Mouse (Mus musculus): Measurements from ENCODE around the gene Cyb561d2. TPM values are rescaled to one million over a fixed set of nuclear protein-coding genes. Genes with fewer than 3 reads are reported as not detected.

Cyb561d2 gene
- total RNA-seq, 1 experiment from 2014 or later, result 27.3 TPM

DNA sequence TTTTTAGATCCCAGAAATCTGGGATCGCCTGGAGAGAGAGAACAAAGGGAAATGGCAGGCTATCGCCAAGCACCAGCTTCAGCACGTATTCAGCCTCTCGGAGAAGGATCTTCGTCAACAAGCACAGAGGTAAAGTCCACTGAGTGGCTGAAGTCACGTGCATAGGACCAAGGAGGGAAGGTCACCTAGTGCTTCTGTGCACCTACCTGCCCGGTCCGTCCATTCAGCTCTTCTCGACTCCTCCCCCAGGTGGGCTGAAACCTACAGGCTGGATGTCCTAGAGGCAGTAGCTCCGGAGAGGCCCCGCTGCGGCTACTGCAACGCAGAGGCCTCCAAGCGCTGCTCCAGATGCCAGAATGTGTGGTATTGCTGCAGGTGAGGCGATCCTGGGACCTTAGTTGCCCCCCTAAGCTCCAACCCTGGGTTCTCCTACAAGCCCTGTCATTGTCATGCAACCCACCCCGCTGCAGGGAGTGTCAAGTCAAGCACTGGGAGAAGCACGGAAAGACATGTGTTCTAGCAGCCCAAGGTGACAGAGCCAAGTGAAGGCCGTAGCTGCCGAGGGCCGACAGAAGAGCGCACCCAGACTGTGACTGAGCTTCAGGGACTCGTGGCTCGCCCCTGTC is 8.6 kb upstream of the Cyb561d2 start:
- DNase-seq, result no peak

- DNase-seq, result no peak
Measured at GRCm38 (mm10) chr9:107549297-107550074, 7.5 kb upstream of the Cyb561d2 start.

- no peak for DNase-seq
Measured at GRCm38 (mm10) chr9:107548820-107549219, 6.8 kb upstream of the Cyb561d2 start.

DNA sequence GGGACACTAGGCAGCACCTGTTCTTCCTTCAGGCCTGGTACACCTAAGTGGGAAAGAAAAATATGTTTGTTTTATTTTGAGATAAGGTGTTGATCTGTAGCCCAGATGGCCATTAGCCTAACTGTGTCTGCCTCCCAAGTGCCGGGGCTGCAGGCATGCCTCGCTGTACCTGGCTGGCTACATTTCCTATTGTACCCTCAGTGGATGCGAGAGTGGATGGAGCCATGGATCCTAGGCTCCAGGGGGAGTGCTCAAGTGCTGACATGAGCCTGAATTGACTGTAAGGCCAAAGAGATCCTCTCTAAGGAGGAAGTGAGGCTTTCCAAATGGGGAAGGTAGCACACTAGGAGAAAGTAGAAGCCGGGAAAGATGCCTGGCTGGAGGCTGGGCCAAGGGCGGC is 6.0 kb upstream of the Cyb561d2 start:
- no peak for DNase-seq

- peak; percentile 90 for DNase-seq
Measured at GRCm38 (mm10) chr9:107547026-107547425, 5.0 kb upstream of the Cyb561d2 start, which contains the start of gene Zmynd10. Zmynd10 (plus strand) TSS chr9:107547298.

- peak; percentile 76 for DNase-seq
Measured at GRCm38 (mm10) chr9:107545602-107546001, 3.6 kb upstream of the Cyb561d2 start.

GRCm38 (mm10) chr9:107545199-107545598 is 3.2 kb upstream of the Cyb561d2 start:
- DNase-seq, result no peak

DNA sequence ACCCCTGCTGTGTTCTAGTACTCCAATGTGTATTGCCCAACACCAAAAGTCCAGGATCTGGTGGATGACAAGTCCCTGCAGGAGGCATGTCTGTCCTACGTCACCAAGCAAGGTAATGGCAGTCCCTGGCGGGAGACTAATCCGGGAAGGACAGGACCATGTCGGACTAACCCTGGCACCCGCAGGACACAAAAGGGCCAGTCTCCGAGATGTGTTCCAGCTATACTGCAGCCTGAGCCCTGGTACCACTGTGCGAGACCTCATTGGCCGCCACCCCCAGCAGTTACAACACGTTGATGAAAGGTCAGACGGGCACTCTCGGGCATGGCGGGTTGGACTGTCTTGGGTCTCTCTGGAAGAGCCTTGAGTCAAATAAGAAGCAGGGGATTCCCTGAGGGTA is 2.7 kb upstream of the Cyb561d2 start:
- no peak for DNase-seq

DNA sequence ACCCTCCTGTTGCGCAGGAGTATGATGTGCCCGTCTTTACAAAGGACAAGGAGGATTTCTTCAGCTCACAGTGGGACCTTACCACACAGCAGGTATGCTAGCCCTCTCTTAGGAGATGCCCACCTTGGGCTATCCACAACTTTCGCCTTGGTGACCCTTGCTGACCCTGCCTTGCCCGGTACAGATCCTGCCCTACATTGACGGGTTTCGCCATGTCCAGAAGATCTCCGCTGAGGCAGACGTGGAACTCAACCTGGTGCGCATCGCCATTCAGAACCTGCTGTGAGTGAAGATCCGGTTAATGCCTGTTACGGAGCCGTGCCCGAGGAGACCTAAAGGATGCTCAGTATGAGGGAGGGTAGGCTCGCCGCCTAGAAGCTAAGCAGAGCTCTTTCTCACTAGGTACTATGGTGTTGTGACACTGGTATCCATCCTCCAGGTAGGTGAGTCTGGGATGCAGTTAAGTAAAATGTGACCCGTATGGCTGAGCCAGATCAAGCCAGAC is 2.3 kb upstream of the Cyb561d2 start:
- no peak for DNase-seq

DNA sequence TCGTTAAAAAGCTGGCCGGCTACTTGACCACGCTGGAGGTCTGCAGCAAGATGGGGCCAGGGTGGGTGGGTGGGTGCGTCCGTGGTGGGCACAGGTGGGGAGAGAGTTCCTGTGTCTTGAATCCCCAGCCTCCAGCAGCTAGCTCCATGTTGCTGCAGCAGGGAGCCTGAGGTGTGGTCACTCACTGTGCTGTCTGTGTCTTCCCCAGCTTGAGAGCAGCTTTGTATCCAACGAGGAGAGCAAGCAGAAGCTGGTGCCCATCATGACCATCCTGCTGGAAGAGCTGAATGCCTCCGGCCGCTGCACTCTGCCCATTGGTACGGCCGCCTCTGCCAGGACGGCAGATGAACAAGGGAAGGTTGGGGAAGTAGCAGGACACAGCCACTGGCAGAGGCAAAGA is 1.3 kb upstream of the Cyb561d2 start:
- DNase-seq, result no peak

DNA sequence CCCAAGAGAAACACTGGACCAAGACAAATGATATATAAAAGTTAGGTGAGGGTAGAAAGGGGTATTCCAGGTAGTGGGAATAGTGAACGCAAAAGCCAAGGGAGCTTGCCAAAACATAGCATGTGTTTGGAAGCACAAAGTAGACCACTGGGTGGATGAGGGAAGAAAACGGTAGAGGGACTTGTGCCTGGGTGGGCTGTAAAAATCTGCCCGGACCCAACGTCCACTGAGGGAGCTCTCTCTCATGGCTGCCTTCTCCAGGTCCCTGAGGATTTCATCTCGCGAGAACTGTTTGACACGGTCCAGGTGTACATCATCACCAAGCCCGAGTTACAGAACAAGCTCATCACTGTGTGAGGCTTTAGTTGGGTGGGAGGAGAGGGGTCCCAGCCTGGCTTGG is 728 bp upstream of the Cyb561d2 start:
- no peak for DNase-seq

- no peak for DNase-seq
Measured at GRCm38 (mm10) chr9:107542352-107542686, 326 bp upstream of the Cyb561d2 start.

GRCm38 (mm10) chr9:107541005-107541404 is 988 bp downstream of the Cyb561d2 start:
- no peak for DNase-seq

DNA sequence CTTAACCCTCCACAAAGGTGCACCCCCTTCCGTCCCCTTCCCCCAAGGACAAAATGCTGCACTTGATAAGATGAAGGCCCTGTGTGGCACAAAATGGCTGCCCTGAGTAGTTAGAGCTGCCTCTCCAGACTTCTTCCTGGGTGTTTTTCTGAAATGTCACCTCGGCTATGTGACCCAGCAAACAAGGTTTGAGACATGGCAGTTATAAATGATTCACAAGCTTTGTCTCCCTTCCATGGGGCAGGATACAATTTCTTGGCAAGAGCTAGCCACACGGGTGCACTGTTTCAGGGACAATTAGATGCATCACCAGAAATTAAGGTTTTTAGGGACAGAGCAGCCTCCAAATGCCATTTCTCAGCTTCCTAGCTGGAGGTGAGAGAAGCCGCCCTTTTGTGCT is 1.6 kb downstream of the Cyb561d2 start:
- no peak for DNase-seq

DNA sequence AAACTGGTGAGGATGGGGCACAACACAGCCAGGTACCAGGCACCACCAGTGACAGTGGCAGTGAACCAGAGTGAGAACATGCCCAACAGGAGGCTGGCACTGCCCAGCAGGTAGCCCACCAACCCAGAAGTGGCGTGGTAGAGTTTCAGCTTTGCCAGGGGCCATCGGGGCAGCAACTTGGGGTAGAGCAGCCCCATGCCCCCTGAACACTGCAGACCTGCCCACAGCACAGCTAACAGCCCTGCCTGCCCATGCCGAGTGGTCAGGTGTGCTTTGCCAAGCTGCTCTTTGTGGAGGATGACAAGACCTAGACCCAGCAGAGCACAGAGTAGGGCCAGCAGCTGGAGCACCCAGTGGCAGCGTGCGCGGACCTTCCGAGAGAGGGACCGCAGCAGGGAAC is 2.1 kb downstream of the Cyb561d2 start:
- no peak for DNase-seq

GRCm38 (mm10) chr9:107538711-107539110 is 3.3 kb downstream of the Cyb561d2 start:
- no peak for DNase-seq

GRCm38 (mm10) chr9:107538231-107538630 is 3.8 kb downstream of the Cyb561d2 start:
- no peak for DNase-seq

GRCm38 (mm10) chr9:107534408-107535202 is 7.4 kb downstream of the Cyb561d2 start:
- DNase-seq, result peak; percentile 41

DNA sequence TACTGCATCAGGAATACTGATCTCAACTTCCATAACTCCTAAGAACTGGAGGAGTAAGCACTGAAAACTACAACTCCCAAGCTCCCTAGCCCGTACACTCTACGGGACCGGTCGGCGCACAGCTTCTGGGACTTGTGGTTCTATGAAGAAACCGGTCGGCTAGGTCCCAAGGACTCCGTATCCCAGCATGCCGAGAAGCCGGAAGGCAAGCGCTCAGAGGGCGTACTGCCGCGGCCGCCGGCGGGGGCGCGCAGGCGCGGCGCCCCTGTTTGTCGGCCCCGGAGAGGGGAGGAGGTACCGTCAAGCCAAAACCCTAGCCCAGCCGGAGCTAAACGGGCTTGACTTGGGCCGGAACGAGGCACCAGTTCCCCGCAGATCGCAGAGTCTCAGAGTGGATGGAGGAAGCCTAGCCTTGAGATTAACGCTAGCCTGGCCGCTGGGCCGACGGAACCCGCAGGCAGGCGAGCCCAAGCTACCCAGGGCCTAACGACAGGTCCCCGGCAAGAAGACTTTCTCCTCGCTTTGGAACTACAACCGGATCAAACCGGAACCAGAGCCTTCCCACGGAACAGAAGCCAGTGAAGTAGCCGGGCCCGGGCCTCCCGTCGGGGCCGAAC is 8.1 kb downstream of the Cyb561d2 start, which contains the start of gene Tmem115:
Gene Tmem115, plus strand, starts transcription at position 155 of the 617 bp plus-strand sequence.
- DNase-seq, result peak; percentile 87

GRCm38 (mm10) chr9:107526198-107527026 is 15.6 kb downstream of the Cyb561d2 start:
- DNase-seq, result peak; percentile 80

DNA sequence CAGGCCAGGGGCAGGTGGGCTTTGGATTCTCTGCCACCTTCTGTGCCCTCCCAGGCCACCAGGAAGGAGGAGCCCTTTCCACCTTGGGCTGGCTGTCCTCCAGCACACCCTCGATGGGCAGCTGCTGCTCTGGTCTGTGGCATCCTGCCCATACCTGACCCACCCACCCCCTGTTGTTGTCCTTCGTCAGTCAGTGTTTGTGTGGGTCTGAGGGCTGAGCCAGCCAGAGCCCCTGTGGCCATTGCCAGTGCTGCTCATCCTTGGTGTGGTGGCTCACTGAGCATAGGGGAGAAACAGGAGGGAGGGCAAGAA is 19.6 kb downstream of the Cyb561d2 start:
- DNase-seq, result no peak

Data from adrenal gland, postnatal 25 days (tissue).